13 mouse cellular contexts compared by ENCODE assay signal in the genomic region with DNA sequence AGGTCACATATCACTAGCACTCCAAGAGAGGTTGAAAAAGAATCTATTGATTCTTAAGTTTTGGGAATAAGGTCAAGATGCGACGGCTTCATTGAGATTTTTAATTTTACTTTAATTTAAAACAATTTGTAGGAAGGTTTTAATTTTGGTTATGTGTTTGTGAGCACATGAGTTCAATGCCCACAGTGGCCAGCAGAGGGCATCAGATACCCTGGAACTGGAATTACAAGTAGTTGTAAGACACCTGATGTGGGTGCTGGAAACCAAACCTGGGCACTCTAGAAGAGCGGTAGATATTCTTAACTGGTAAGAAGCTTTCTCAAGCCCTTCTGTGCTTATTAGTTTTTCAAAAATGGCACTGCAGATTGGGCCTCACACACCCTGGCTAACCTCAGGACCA.
DNase-seq lines count a peak whose midpoint lies in the region; ATAC-seq and TF ChIP-seq lines count a peak whose summit lies in the region.
"Had no signal": no experiment of that assay in that cellular context is flagged by ENCODE, and none has a peak within 500 bp of the region (broad histone marks: within the 10 kb centered on the region; RNA-seq: fewer than 3 reads in every experiment).

No protein-coding gene starts in this region.

- no peak overlapping the region for H3K4me2 ChIP-seq in lung, embryonic 14.5 days
- H3K4me2 ChIP-seq in neural tube, embryonic 15.5 days: no peak overlapping the region
- H3K4me2 ChIP-seq: embryonic facial prominence, embryonic 15.5 days; heart, embryonic 12.5 days; hindbrain, embryonic 12.5 days had no signal

- 97% methylated on average over 3 of the region's 3 CpGs for WGBS in cerebellum, adult 2 months
- WGBS in lung, embryonic 14.5 days: 93% methylated on average over 3 of the region's 3 CpGs
- 94% methylated on average over 3 of the region's 3 CpGs for WGBS in neural tube, embryonic 15.5 days

- ATAC-seq in lung, embryonic 14.5 days (ENCODE audit: insufficient read depth): no peak
- no peak for ATAC-seq in neural tube, embryonic 15.5 days (ENCODE audit: low FRiP score)
- ATAC-seq: activated CD4-positive, CD25-positive, alpha-beta regulatory T cell, adult 4 months had no signal

- H3K9ac ChIP-seq in lung, embryonic 14.5 days: no peak overlapping the region
- H3K9ac ChIP-seq in neural tube, embryonic 15.5 days (replicated peaks): no peak overlapping the region
- H3K9ac ChIP-seq: embryonic facial prominence, embryonic 15.5 days; heart, embryonic 12.5 days; hindbrain, embryonic 12.5 days had no signal

- no peak overlapping the region for H3K27ac ChIP-seq in cerebellum, adult 2 months (ENCODE audit: insufficient read depth, low read length)
- H3K27ac ChIP-seq in lung, embryonic 14.5 days (ENCODE audit: low read depth): no peak overlapping the region
- H3K27ac ChIP-seq in neural tube, embryonic 15.5 days (replicated peaks): no peak overlapping the region
- H3K27ac ChIP-seq: embryonic facial prominence, embryonic 15.5 days; hindbrain, embryonic 12.5 days; macrophage had no signal

- no peak for DNase-seq in cerebellum, adult 2 months
- no peak for DNase-seq in cerebellum, postnatal 4 days (ENCODE audit: low spot score in 2 of 2)
- no peak for DNase-seq in lung, embryonic 14.5 days
- DNase-seq in lung, postnatal 25 days (ENCODE audit: low spot score): no peak
- DNase-seq in R1 (ENCODE audit: low read depth, low spot score): peak; percentile 66
- peak; percentile 36 for DNase-seq in thymus, postnatal 14 days
- no peak for DNase-seq in frontal cortex, postnatal 10 days (ENCODE audit: low spot score in 2 of 2)

- no peak overlapping the region for H3K4me3 ChIP-seq in cerebellum, adult 2 months (replicated peaks; ENCODE audit: insufficient read depth, low read depth, low read length)
- no peak overlapping the region for H3K4me3 ChIP-seq in lung, embryonic 14.5 days (ENCODE audit: low read depth, low read length)
- no peak overlapping the region for H3K4me3 ChIP-seq in neural tube, embryonic 15.5 days (replicated peaks)
- H3K4me3 ChIP-seq: embryonic facial prominence, embryonic 15.5 days; heart, embryonic 12.5 days; hindbrain, embryonic 12.5 days had no signal

- no peaks in the 10 kb centered on the region for H3K27me3 ChIP-seq in cerebellum, adult 2 months (ENCODE audit: control insufficient read depth, insufficient read depth, low read length)
- no peaks in the 10 kb centered on the region for H3K27me3 ChIP-seq in lung, embryonic 14.5 days (ENCODE audit: insufficient read depth, low read length)
- H3K27me3 ChIP-seq in neural tube, embryonic 15.5 days (replicated peaks): no peaks in the 10 kb centered on the region
- H3K27me3 ChIP-seq: embryonic facial prominence, embryonic 15.5 days; heart, embryonic 12.5 days; hindbrain, embryonic 12.5 days had no signal

- TF ChIP-seq CTCF in cerebellum, adult 2 months (IDR thresholded peaks at IDR 0.05; ENCODE audit: borderline replicate concordance, insufficient read depth, low read depth, low read length): peak; percentile 22; the same call in 1 of the 2 replicates
- TF ChIP-seq CTCF in lung, embryonic 14.5 days (IDR thresholded peaks at IDR 0.05; ENCODE audit: low read depth): peak; percentile 35

- no peaks in the 10 kb centered on the region; the same call in none of the 2 replicates for H3K4me1 ChIP-seq in cerebellum, adult 2 months (ENCODE audit: control insufficient read depth, insufficient read depth, low read length)
- H3K4me1 ChIP-seq in lung, embryonic 14.5 days (ENCODE audit: insufficient read depth): 0 out of 2 replicates have a peak, but pooled peaks cover 7% of the 10 kb centered on the region
- H3K4me1 ChIP-seq in neural tube, embryonic 15.5 days: peaks cover 13% of the 10 kb centered on the region

- H3K9me3 ChIP-seq in lung, embryonic 14.5 days (ENCODE audit: low read depth, low read length): 0 out of 2 replicates have a peak, but pooled peaks cover 5% of the 10 kb centered on the region
- no peaks in the 10 kb centered on the region for H3K9me3 ChIP-seq in neural tube, embryonic 15.5 days (replicated peaks)

- TF ChIP-seq POLR2A in cerebellum, adult 2 months (IDR thresholded peaks at IDR 0.05; ENCODE audit: borderline replicate concordance, insufficient read depth, low read length): no peak

- no peaks in the 10 kb centered on the region for H3K36me3 ChIP-seq in lung, embryonic 14.5 days (ENCODE audit: insufficient read depth)
- no peaks in the 10 kb centered on the region for H3K36me3 ChIP-seq in neural tube, embryonic 15.5 days
- H3K36me3 ChIP-seq: embryonic facial prominence, embryonic 15.5 days; heart, embryonic 12.5 days; hindbrain, embryonic 12.5 days had no signal

Comparison
In these comparisons a context has a peak if more than half of its experiments do, and no peak if none do; other contexts are left out.
1. DNase-seq: peak in R1 (single experiment) and thymus, postnatal 14 days (single experiment); none in cerebellum, adult 2 months (0 of 2), cerebellum, postnatal 4 days (0 of 2), lung, embryonic 14.5 days (single experiment), lung, postnatal 25 days (single experiment) and frontal cortex, postnatal 10 days (0 of 2).